Mouse (Mus musculus): ENCODE data around the gene Milr1.

GRCm38 (mm10) chr11:106802069-106802627 is 51.1 kb downstream of the Milr1 start:
- no peak for TF ChIP-seq CTCF (IDR thresholded peaks at IDR 0.05; ENCODE audit: low read depth)
- no peak for TF ChIP-seq EP300 (IDR thresholded peaks at IDR 0.05; ENCODE audit: low read depth)
